Mouse (Mus musculus) forebrain, embryonic 11.5 days (tissue): ENCODE measurements around the gene 1700010B08Rik. TPM values are rescaled to one million over a fixed set of nuclear protein-coding genes. Genes with fewer than 3 reads are reported as not detected.
"Not testable (repeated sequence)": the region's sequence is repeated elsewhere in the genome, so short reads cannot be mapped to it uniquely, and the experiment has no call there.

ENCODE experiments used
- ATAC-seq: fragments of 200-750 bp; cut with Nextera tagmentation; replicated peaks from 2 replicates; pipeline ENCODE4 v1.8.0; 2017; ENCODE audit warnings: moderate TSS enrichment; ENCODE audit not compliant: low FRiP score
- DNase-seq: peaks from one replicate; pipeline ENCODE4 v3.0.0-alpha.2; 2017; ENCODE audit warnings: low spot score
- H3K27ac ChIP-seq: fragments of 300-500 bp; sonication (generic); 2 replicates; pipeline ENCODE4 v1.5.1; 2014; ENCODE audit warnings: low read depth, low read length
- H3K27me3 ChIP-seq: fragments of 300-500 bp; sonication (generic); 2 replicates; pipeline ENCODE4 v1.6.1; 2014; ENCODE audit warnings: mild to moderate bottlenecking, low read length, mixed read lengths; ENCODE audit not compliant: control insufficient read depth, insufficient read depth
- H3K36me3 ChIP-seq: fragments of 300-500 bp; sonication (generic); 2 replicates; pipeline ENCODE4 v1.6.1; 2014; ENCODE audit warnings: mild to moderate bottlenecking, low read length, moderate library complexity, mixed read lengths; ENCODE audit not compliant: control insufficient read depth, insufficient read depth
- H3K4me1 ChIP-seq: fragments of 300-500 bp; sonication (generic); replicated peaks from 2 replicates; pipeline ENCODE4 v1.6.1; 2014; ENCODE audit warnings: low read length, mixed read lengths; ENCODE audit not compliant: control insufficient read depth, insufficient read depth
- H3K4me2 ChIP-seq: fragments of 300-500 bp; sonication (generic); 2 replicates; pipeline ENCODE4 v1.6.1; 2014; ENCODE audit warnings: low read depth, mild to moderate bottlenecking, low read length, moderate library complexity, mixed read lengths; ENCODE audit not compliant: severe bottlenecking
- H3K4me3 ChIP-seq: fragments of 300-500 bp; sonication (generic); 2 replicates; pipeline ENCODE4 v1.5.1; 2014; ENCODE audit warnings: low read depth, low read length
- H3K9ac ChIP-seq: fragments of 300-500 bp; sonication (generic); 2 replicates; pipeline ENCODE4 v1.6.1; 2014; ENCODE audit warnings: low read length
- H3K9me3 ChIP-seq: fragments of 300-500 bp; sonication (generic); 2 replicates; pipeline ENCODE4 v1.6.1; 2016; ENCODE audit warnings: low read length, mixed read lengths; ENCODE audit not compliant: control insufficient read depth
- WGBS: fragments of 180-500 bp; shearing (Covaris S2); extraction: QIAGEN DNeasy Blood & Tissue Kit; methylation state at CpG from one replicate; pipeline ENCODE4 v1.1.7; 2014; 5-methylcytosine and 5-hydroxymethylcytosine counted together
- polyA plus RNA-seq: library from polyadenylated mRNA; unstranded; fragments of >200 nt; fragmentation: Nextera tagmentation; extraction: Ambion mirVana; gene quantifications from 2 replicates; pipeline ENCODE4 v1.2.1, GENCODE M21; 2014

1700010B08Rik gene
- polyA plus RNA-seq: not detected in 2 replicates

DNA sequence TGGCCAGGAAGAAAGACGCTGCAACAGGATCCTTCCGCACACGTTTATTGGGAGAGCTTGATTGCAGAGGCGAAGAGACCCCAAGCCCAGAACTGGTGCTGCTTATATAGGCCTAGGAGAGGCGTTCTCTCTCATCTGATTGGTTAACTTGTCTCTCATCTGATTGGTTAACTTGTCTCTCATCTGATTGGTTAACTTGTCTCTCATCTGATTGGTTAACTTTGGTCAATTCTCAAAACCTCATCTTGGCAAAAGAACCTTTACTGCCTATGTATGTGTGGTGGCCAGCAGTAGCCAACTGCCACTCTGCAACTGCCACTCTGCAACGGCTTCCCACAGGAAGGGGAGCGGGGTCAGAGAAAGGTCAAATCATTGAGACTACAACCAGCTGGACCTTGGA lies at the start of gene 1700010B08Rik:
Gene 1700010B08Rik (plus strand): TSS at position 301 of the 400 bp plus-strand sequence.
- not testable (repeated sequence) for H3K4me1 ChIP-seq, H3K4me2 ChIP-seq, H3K4me3 ChIP-seq, ATAC-seq, H3K9ac ChIP-seq, H3K27ac ChIP-seq, DNase-seq, H3K9me3 ChIP-seq, H3K27me3 ChIP-seq, H3K36me3 ChIP-seq
- 87% methylated on average over 6 of the region's 7 CpGs for WGBS

DNA sequence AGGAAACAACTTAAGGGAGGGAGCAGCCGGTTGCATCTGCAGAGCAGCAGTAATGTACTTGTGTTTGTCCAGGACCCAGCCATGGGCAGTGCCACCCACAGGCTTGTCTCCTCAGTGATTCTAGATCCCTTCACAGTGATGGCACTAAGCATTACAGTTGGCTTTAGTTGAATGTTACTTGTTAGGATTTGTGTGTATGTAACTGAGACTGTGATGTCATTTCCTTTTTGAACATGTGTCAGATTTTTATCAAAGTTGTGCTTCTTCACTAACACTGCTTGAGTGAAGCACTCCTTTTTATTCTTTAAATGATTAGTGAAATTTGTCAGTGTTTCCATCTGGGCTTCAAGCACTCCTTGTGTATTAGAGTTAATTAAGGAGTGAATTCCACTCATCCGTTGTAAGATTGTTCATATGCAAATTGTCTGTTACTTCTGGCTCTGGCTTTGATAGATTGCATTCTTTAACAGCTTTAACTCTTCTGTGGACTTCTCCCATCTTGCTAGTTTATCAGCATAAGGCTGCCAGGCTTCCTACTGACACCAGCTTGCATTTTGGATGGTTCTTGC lies 46.8 kb upstream of the 1700010B08Rik start:
- H3K4me1 ChIP-seq: peaks cover 3% of the 10 kb centered on the region; the same call in 1 of the 2 replicates
- DNase-seq (no peak), ATAC-seq (no peak)
- H3K27me3 ChIP-seq: no peaks in the 10 kb centered on the region
- no peak overlapping the region for H3K27ac ChIP-seq
- H3K4me3 ChIP-seq: no peak overlapping the region
- no peaks in the 10 kb centered on the region for H3K9me3 ChIP-seq
- no peaks in the 10 kb centered on the region for H3K36me3 ChIP-seq
- H3K4me2 ChIP-seq: no peak overlapping the region
- WGBS: 64% methylated on average over 2 of the region's 2 CpGs
- H3K9ac ChIP-seq: no peak overlapping the region

DNA sequence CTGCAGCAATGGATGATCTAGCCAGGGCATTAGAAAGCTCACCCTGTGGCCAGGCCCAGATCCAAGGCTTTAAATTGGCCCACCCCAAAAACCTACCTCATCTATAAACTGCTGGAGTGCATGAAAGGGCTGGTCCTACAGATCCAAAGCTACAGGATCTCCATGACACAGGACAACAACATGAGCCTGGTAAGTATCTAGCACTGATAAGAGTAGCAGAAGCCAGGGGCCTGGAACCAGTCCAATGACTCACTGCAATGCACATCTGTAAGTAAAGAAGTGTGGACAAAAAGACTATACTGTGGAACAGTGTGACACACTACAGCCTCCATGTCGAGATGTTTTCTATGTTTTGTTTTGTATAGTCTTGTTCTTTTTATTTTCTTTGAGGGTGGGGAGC lies 45.7 kb upstream of the 1700010B08Rik start:
- Histone ChIP-seq H3K9me3 (no peaks in the 10 kb centered on the region), H3K4me1 (peaks cover 3% of the 10 kb centered on the region; the same call in 1 of the 2 replicates), H3K27ac (no peak overlapping the region), H3K27me3 (no peaks in the 10 kb centered on the region), H3K4me2 (no peak overlapping the region), H3K36me3 (no peaks in the 10 kb centered on the region), H3K4me3 (no peak overlapping the region), H3K9ac (no peak overlapping the region)
- DNase-seq (no peak), ATAC-seq (no peak)
- 83% methylated on average over 1 of the region's 1 CpGs for WGBS

DNA sequence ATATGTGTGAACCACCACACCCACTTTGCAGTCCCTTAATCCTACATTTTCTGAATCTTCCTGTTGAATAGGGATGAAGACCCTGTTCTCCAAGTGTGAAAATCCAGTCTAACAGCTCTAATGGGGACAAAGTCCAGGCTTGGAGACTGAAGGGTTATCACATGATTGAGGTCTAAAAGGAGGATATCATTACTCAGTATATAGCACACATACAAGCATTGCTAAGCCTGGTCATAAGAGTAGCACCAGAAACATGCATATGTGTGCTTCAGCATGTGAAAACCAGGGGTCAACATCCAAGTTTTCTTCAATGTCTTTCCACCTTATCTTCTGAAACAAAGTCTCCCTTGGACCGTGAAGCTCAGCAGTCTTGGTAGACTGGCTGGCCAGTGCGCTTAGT lies 40.6 kb upstream of the 1700010B08Rik start:
- Histone ChIP-seq H3K4me1 (no peaks in the 10 kb centered on the region), H3K27ac (no peak overlapping the region), H3K27me3 (no peaks in the 10 kb centered on the region), H3K9me3 (no peaks in the 10 kb centered on the region), H3K36me3 (no peaks in the 10 kb centered on the region), H3K4me2 (no peak overlapping the region), H3K4me3 (no peak overlapping the region), H3K9ac (no peak overlapping the region)
- ATAC-seq: no peak
- no peak for DNase-seq
- WGBS: 97% methylated on average over 2 of the region's 2 CpGs

DNA sequence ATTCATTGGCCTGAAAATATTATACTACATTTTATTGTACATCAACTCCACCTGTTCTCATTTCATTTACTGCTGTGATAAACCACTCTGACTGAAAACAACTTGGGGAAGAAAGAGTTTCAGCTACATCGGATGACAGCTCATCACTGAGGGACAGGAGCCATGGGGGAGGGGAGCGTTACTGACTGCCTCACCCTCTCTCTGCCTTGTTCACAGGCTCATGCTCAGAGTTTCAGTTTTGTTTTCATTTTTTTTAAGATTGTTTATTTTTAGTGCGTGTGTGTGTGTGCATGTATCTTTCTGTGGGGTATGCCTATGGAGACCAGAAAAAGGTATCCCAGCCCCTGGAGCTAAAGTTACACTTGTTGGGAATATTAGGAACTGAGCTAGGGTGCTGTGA lies 40.0 kb upstream of the 1700010B08Rik start:
- 76% methylated on average over 3 of the region's 3 CpGs for WGBS
- Histone ChIP-seq H3K27me3 (no peaks in the 10 kb centered on the region), H3K4me1 (no peaks in the 10 kb centered on the region), H3K9ac (no peak overlapping the region), H3K36me3 (no peaks in the 10 kb centered on the region), H3K4me3 (no peak overlapping the region), H3K4me2 (no peak overlapping the region), H3K9me3 (no peaks in the 10 kb centered on the region), H3K27ac (no peak overlapping the region)
- ATAC-seq: no peak
- DNase-seq: no peak

DNA sequence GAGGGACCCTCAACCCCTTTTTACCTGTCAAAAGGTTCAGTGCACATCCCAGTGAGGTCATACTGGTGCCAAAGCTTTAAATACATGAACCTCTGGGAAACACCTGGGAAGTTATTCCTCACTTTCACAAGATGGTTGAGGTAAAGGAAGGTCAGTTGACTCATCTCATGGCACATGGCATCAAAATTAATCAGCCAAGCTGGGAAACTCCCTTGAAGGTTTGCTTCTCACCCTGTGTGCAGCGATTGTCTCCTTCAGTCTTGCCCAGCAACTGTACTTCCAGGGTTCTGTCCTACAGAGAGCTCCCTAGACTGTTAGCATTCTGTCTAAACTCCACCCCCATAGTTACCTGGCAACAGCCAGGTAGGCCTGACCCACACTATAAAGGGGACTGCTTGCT lies 39.1 kb upstream of the 1700010B08Rik start:
- Histone ChIP-seq H3K4me3 (no peak overlapping the region), H3K4me1 (no peaks in the 10 kb centered on the region), H3K27me3 (no peaks in the 10 kb centered on the region), H3K4me2 (no peak overlapping the region), H3K27ac (no peak overlapping the region), H3K9ac (no peak overlapping the region), H3K9me3 (no peaks in the 10 kb centered on the region), H3K36me3 (no peaks in the 10 kb centered on the region)
- 71% methylated on average over 1 of the region's 1 CpGs for WGBS
- DNase-seq: no peak
- no peak for ATAC-seq

DNA sequence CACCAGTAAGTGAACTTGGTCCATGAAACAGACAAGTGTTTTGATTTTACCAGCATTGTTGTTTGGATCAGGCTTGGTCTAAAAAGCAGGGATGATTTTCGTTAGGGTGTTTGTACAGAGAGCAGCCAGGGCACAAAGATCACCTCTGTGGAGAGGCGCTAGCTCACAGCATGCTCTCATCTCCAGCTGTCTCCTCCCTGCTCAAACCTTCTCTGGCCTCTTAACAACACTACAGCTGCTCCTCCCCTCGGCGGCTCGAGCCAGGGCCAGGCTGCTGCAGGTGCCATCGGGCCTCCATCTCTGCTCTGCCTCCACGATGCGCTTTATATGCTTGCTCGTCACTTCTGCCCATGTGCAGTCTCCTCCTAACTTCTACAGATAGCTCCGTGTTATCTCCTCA lies 36.4 kb upstream of the 1700010B08Rik start:
- H3K36me3 ChIP-seq: no peaks in the 10 kb centered on the region
- no peak overlapping the region for H3K27ac ChIP-seq
- no peaks in the 10 kb centered on the region for H3K9me3 ChIP-seq
- no peak overlapping the region for H3K9ac ChIP-seq
- no peak overlapping the region for H3K4me2 ChIP-seq
- 0 out of 2 replicates have a peak, but pooled peaks cover 2% of the 10 kb centered on the region for H3K4me1 ChIP-seq
- ATAC-seq: no peak
- DNase-seq: no peak
- WGBS: 66% methylated on average over 10 of the region's 10 CpGs
- H3K4me3 ChIP-seq: no peak overlapping the region
- H3K27me3 ChIP-seq: no peaks in the 10 kb centered on the region

DNA sequence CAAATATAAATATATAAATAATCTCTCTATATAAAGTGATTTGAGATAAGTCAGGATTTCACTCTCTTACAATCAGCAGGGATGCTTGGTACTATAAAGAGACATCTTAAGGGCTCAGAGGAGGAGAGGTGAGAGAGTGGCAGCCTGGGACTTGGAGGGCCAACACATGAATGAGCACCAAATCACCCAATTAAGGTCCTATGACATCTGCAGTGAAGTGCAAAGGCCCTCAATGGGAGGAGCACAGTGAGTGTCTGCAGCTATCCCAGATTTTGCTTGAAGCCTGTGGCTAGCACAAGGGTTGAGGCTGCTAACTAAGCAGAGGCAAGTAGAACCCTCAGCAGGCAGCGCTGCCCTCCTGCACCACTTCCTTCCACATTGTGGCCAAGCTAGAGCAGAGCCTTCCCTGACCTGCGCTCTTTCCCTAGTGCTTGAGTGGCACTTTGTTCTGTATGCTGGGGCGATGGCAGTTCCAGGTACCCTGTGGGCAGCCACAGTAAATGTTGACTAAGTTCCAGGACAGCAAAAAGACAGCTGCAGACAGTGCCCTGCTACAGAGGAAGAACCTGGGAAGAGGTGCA lies 33.3 kb upstream of the 1700010B08Rik start:
- no peak overlapping the region for H3K4me3 ChIP-seq
- no peak overlapping the region for H3K27ac ChIP-seq
- no peak overlapping the region for H3K9ac ChIP-seq
- H3K4me2 ChIP-seq: no peak overlapping the region
- H3K9me3 ChIP-seq: no peaks in the 10 kb centered on the region
- 0 out of 2 replicates have a peak, but pooled peaks cover 2% of the 10 kb centered on the region for H3K4me1 ChIP-seq
- no peaks in the 10 kb centered on the region for H3K27me3 ChIP-seq
- DNase-seq (no peak), ATAC-seq (no peak)
- H3K36me3 ChIP-seq: peaks cover 2% of the 10 kb centered on the region; the same call in 1 of the 2 replicates
- WGBS: 96% methylated on average over 3 of the region's 3 CpGs

DNA sequence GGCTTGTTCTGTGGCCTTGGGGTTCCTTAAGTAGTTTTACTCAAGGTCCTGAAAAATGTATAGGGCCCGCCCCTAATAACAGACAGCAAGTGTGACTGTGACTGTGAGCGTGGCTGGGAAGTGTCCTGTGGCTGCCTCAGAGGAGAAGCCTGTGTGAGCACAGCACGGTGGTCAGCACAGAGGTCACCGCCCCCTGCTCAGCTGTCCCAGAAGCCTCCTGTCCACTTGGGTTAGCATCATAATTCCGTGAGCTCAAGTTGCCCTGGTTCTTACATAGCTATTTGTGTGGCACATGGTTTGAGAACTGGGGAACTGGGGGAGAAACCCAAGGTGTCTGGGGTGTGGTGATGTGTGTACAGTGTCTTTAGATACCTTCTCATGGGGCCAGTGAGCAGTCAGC lies 31.9 kb upstream of the 1700010B08Rik start:
- Histone ChIP-seq H3K9ac (no peak overlapping the region), H3K4me2 (no peak overlapping the region), H3K36me3 (peaks cover 2% of the 10 kb centered on the region; the same call in 1 of the 2 replicates), H3K27ac (no peak overlapping the region), H3K4me1 (0 out of 2 replicates have a peak, but pooled peaks cover 2% of the 10 kb centered on the region), H3K9me3 (no peaks in the 10 kb centered on the region), H3K4me3 (no peak overlapping the region), H3K27me3 (no peaks in the 10 kb centered on the region)
- 82% methylated on average over 5 of the region's 5 CpGs for WGBS
- ATAC-seq (no peak), DNase-seq (no peak)
